Mouse (Mus musculus) adrenal gland, adult (tissue): ENCODE results near the gene Oas2.

ENCODE experiments used
- DNase-seq, 2 experiments: peaks; one replicate each; pipeline ENCODE4 v3.0.0; 2022 to 2023; ENCODE audit warnings: low spot score in 1 of 2; ENCODE audit not compliant: inconsistent age in 2 of 2

The Oas2 gene

DNA sequence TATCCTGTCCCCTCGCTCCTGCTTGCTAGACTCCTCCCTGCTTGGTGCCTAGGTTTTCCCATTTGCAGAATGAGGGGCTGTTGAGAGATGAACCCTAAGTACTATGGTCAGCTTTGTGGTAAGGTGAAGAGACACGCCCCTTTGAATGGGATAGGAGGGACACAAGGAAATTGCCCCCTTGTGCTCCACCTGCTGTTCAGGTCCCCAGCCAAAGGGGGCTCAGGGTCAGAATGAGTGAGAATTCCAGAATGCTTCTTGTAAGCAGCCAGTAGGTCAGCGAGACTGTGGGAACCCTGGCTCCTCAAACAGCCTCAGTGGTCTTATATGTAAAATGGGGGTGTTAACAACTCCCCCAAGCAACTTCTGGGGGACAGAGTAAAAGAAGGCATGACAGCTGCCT, 51.5 kb downstream of the Oas2 start:
- no peak for DNase-seq

DNA sequence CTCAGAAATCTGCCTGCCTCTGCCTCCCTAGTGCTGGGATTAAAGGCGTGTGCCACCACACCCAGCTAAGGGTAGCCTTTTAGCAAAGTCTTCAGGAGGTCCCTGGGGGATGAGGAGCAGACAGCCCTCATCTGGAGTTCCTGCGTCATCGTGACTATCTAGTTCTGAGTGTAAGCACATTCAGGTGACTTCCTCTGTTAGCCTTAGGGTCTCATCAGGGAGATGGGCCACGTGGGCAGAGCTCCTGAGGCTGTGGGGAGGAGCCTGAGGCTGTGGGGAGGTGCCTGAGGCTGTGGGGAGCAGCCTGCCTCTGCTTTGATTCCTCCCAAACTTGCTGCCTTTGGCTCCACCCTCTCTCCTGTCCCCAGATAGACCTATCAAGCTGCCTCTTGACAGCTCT, 52.8 kb downstream of the Oas2 start:
- DNase-seq: no peak

DNA sequence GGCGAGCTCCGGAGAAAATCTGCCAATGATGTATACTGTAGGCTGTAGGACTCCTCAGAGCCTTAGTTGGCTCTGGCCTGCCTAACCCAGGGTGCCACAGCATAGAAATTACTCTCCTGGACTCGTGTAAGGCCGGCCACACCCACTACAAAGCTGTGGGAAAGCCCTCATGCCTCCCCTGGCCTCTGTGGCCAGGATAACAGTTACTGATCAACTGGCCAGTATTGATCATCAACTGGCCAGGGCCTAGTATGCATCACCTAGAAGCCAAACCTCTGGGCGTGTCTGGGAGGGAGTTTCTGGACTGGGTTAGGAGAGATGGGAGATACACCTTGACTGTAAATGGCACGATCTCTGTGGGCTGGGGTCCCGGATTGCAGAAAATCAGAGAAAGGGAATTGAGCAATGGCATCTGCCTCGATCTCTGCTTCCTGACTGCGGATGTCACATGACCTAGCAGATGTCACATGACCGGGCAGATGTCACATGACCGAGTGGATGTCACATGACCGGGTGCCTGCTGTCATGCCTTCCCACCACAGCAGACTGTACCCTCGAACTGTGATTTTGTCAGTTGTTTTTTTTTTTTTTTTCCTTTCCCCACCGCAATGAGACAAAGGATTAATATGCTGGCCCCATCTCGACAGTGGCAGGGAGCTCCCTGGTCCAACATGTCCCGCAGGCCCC, 53.5 kb downstream of the Oas2 start:
- DNase-seq: no peak

DNA sequence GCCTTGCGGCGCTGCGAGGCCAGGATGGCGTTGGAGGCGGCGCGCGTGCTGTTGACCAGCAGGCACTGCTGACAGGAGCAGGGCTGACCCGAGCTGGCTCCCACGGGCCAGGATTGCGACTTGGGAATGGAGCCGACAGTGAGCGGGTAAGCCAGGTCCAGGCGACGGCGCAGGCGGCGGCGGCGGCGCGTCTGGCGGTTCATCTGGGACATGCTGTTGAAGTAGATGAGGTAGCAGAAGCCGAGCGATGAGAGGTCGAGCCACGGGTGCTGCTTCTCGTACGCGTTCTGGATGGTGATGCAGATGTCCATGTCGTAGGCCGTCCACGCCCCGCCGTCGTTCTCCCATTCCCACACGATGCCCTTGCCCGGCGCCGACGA, 55.0 kb downstream of the Oas2 start:
- DNase-seq: no peak

DNA sequence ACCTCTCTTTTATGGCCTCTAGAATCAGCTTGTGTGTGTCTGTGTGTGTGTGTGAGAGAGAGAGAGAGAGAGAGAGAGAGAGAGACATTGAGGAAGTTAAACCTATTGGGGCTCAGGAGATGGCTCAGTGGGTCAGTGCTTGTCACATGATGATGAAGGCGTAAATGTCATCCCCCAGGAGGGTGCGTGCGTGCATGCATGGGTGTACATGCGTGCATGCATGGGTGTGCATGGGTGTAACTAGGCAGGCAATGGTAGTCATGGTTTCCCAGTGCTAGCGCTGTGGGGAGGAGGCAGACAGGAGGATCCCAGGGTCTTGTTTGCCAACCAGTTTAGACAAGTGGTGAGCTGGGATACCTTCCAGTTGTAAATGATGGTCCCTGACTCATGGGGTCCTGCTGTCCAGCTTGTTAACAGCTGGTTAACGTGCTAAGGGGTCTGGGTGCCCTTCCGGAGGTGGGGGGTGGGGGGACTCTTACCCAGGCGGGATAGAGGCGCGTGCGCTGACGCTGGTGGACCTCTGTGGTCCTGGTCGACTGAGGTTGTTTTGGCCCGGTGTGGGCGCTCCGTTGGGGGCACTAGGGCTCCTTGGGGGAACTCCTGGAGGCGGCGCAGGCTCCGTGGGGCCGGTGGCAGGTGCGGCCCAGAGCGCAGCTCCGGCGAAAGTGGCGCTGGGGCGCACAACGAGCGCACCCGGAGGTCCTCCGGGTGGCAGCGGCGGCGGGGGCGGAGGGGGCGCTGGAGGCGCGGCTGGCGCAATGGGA, 55.5 kb downstream of the Oas2 start:
- no peak for DNase-seq

DNA sequence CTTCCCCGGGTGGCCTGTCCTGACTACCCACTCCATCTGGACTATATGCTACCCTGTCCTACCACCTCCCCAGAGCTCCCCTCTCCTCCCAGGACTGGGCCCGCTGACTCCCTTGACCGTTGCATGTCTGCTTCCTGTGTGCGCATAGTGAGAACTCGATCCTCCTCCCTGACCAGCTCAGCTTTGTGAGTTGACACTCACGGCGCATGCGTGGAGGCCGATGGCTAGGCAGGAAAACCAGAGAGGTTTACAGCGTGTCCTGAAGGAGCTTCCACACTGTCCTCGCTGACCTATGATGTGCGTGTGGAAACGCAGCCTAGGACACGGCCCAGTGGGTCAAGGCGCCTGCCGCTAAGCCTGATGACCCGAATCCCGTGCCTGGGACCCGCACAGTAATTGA, 57.6 kb downstream of the Oas2 start:
- DNase-seq: no peak

DNA sequence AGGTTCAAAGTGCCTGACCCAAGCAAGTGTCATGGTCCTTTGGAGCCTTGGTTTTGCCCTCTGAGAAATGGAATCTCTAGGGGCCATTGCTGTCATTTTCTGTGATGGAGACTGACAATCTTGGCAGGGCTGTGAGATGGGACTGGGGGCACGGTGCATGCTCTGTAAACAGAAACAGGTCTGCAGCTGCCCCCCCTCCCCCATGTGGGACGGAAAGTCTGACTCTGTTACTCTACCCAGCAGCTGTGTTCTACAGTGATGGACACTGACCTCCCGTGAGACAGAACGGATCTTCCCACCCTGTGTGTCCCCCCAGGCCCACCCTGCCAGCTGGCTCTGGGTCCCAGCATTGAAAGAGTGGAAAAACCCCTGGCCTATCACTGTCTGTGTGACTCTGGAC, 59.2 kb downstream of the Oas2 start:
- no peak for DNase-seq

DNA sequence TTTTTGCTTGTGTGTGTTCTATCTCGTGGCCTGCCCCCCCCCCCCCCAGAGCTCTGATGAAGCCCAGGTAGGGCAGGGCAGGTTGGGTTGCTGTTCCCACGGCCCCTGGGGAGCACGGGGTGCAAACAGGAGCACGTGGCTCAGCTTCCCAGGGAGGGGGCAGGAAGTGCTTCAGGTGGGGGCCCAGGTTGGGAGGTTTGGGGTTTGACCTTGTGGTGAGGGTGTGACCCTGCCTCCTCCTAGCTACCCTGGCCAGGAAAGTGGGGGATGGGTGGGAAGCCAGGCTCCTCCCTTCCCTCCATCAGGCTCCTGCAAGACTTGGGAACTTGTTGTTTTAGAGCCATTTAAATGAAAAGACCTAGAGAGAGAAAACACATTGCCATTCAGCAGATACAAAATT, 61.2 kb downstream of the Oas2 start:
- no peak for DNase-seq

DNA sequence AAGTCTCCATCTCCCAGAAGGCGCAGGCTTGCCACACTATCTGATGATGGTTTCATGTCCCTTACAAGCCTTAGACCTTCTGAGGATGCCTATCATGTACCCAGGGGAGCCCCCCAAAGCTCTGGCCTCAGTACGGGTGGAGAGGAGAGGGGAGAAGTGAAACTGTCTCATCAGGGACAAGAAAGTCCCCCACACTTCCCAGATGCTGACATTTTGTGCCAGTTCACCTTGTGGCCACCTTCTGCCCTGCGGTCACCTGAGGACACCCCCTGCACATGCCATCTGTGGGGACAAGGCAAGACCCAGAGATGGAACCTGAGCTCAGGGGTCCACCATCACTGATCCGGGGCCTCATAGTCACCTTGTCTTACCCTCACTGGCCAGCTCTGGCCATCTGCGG, 61.8 kb downstream of the Oas2 start:
- no peak for DNase-seq

DNA sequence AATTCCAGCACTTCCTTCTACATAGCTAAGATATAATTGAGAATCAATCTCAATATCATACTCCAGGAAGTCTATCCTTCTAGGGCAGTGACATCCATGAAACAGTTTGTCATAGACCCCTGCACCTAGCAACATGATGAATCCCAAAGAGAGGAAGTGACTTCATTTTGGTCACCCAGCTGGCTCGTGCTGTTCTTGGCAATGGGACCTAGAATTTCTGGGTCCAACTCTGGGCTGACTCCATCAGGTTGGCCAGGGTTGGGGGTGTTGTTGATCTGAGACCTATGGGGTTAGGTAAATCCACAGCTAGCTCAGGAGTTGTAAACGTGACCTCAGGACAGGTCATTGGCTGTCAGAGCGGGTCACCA, 62.2 kb downstream of the Oas2 start:
- DNase-seq: no peak

DNA sequence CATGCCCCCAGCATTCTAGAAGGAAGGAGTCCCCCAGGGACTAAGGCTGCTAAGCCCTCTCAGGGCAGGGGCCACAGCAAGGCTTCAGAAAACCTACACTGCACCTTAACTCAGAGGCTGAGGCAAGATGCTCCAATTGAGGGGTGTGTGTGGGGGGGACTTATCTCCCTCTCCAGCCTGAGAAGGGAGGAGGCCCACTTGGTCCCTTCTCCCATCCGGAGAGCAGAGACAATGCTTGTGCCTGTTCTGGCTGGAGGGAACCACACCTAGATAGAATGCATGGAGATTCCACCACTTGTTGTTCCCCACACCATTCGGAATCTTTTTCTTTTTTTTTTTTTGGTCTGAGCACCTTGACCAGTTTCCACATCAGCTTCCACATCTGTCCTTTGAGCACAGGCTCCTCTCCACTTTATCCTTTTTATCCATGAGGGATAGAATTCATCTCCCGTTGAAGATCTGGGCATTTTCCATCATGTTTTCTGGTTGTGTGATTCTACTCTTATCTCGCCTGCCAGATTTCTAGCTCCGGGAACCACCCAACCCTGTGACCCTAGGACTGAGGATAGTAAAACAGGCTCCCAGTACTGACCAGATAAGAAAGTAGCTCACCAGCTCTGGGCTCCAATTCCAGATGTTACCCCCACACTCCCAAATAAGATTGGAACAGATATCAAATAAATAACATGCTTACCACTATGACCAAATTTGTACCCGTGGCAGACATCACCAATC, 62.7 kb downstream of the Oas2 start:
- no peak for DNase-seq

DNA sequence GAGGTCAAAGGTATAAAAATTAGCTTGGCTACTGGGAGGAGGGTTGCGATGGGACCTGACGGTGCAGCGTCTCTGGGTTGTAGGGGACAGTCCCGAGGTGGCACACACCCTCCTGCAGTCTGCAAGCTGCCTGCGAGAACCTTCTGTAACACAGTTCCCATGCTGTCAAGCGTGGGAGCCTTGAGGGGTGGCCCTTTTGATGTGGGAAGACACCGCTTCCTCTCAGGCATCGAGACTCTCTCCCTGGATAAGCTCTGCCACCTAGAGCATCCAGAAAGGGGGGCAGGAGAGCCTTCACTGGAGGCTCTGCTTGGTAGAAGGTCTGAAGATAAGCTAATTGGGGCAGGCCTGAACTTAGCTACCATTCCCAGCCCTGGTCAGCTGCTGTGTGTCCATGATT, 64.0 kb downstream of the Oas2 start:
- no peak for DNase-seq

DNA sequence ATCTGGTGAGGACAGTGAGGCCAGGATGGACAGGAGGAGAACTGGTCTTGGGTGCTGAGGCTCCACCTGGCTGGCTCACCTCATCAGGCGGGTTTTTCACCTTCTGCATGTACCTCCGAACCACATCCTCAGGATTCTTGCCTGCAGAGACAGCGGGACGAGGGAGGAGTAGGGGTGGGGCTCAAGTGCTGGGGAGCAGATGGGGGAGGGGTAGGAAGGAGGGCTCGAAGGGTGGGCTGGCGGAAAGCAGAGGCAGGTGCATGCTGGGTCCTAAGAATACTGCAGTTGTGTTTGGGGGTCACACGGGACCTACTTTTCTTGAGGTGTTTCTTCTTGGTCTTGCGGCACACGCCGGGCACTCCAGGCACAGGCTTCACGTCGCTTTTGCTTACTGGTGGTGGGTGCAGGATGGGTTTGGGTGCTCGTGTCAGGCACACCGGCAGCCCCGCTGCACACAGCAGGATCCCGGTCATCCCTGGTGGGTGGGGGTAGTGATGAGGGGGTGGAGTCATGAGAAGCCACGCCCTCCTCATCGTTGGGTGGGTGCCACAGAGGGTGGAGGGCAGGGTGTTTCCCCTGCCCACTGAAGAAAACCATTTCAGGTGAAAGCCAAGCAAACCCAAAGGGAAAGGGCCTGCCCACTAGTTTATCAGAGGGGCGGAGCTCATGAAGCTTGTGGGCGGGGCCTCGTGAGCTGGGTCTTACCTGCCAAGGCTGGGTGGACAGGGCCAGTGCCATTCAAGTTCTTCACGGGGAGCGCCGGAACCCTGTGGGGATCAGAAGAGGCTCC, 66.5 kb downstream of the Oas2 start:
- DNase-seq: no peak

DNA sequence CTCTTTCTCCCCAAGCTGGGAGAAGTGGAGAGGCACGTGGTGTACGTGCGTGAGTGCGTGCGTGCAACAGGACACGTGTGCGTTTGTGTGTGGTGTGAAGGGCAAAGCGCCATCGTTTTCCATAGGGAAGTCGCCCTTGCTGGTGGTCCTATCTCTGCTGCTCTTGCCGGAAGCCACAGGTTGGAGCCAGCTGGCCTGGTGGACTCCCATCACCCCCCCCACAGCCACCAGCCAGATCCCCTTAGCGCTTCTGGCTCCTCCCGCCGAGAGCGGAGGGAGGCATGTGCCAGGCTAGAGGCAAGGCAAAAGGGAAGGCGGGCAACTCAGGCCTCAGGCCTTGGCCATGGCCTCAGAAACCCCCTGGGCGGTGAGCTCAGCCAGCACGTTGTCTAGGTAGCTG, 68.7 kb downstream of the Oas2 start:
- no peak for DNase-seq
